In genomic region chr13:50999738-51000137, GRCm38 (mm10) we compare ENCODE assay signal across 19 mouse cellular contexts.
"Had no signal": no experiment of that assay in that cellular context is flagged by ENCODE, and none has a peak within 500 bp of the region (broad histone marks: within the 10 kb centered on the region; RNA-seq: fewer than 3 reads in every experiment).

No protein-coding gene starts in this region.

- H3K9ac ChIP-seq: liver, embryonic 13.5 days; stomach, embryonic 15.5 days had no signal

- DNase-seq: kidney, adult 18-20 months; kidney, adult 9 months; kidney, postnatal 25 days; layer of hippocampus, postnatal 36 days; liver, embryonic 13.5 days; lung, adult 2 months; lung, postnatal 14 days; lung, postnatal 4 days; midbrain, embryonic 14.5 days; retina, postnatal 1 day; right cerebral cortex, postnatal 25 days; spleen, adult 18-20 months; thymus, adult 2 months; thymus, postnatal 14 days; thymus, postnatal 4 days had no signal

- H3K4me2 ChIP-seq: liver, embryonic 13.5 days; midbrain, embryonic 11.5 days; stomach, embryonic 15.5 days had no signal

- H3K4me3 ChIP-seq: left cerebral cortex, adult 2 months; liver, embryonic 13.5 days; myocyte; stomach, embryonic 15.5 days had no signal

- H3K27ac ChIP-seq: left cerebral cortex, adult 2 months; liver, embryonic 13.5 days; stomach, embryonic 15.5 days had no signal

- H3K4me1 ChIP-seq: liver, embryonic 13.5 days; stomach, embryonic 15.5 days had no signal

- H3K27me3 ChIP-seq: liver, embryonic 13.5 days; stomach, embryonic 15.5 days had no signal

- H3K9me3 ChIP-seq: liver, embryonic 13.5 days; stomach, embryonic 15.5 days had no signal

- H3K36me3 ChIP-seq: liver, embryonic 13.5 days; stomach, embryonic 15.5 days had no signal
